ENCODE assay signal across 8 mouse cellular contexts in genomic region chr9:22708970-22709726, GRCm38 (mm10).
DNase-seq lines count a peak whose midpoint lies in the region; ATAC-seq and TF ChIP-seq lines count a peak whose summit lies in the region.

No protein-coding gene starts in this region.

- no peak overlapping the region for H3K27ac ChIP-seq in forebrain, embryonic 11.5 days (ENCODE audit: low read depth, low read length)
- no peak overlapping the region for H3K27ac ChIP-seq in liver, embryonic 14.5 days
- no peak overlapping the region for H3K27ac ChIP-seq in neural tube, embryonic 14.5 days (ENCODE audit: low read depth, low read length)

- peak; percentile 50 for DNase-seq in G1E (ENCODE audit: low spot score)
- DNase-seq in c-Kit-positive CD71-positive TER-119-negative erythroid progenitor cells, embryonic 14.5 days (ENCODE audit: low read depth), result peak; percentile 44
- DNase-seq in forebrain, embryonic 11.5 days (ENCODE audit: low spot score), result peak; percentile 84
- DNase-seq in heart, postnatal 10 days, result peak; percentile 78 to 81
- peak; percentile 83 to 88 for DNase-seq in kidney, postnatal 25 days
- no peak for DNase-seq in liver, embryonic 14.5 days (ENCODE audit: low read depth in 3 of 3, low spot score in 3 of 3)
- peak; percentile 28 to 29 for DNase-seq in thymus, postnatal 36 days

- H3K4me2 ChIP-seq in forebrain, embryonic 11.5 days (ENCODE audit: low read depth, low read length, severe bottlenecking), result no peak overlapping the region
- no peak overlapping the region for H3K4me2 ChIP-seq in liver, embryonic 14.5 days (ENCODE audit: low read depth)
- no peak overlapping the region for H3K4me2 ChIP-seq in neural tube, embryonic 14.5 days (ENCODE audit: low read depth, low read length)

- no peak overlapping the region for H3K9ac ChIP-seq in forebrain, embryonic 11.5 days (ENCODE audit: low read length)
- no peak overlapping the region for H3K9ac ChIP-seq in liver, embryonic 14.5 days (replicated peaks)
- H3K9ac ChIP-seq in neural tube, embryonic 14.5 days (replicated peaks; ENCODE audit: low read depth, low read length), result no peak overlapping the region

- peak; percentile 63 for ATAC-seq in G1E (ENCODE audit: extremely low read depth, insufficient number of reproducible peaks, low FRiP score, poor library complexity, severe bottlenecking)
- peak; percentile 77 for ATAC-seq in forebrain, embryonic 11.5 days (replicated peaks; ENCODE audit: low FRiP score)
- no peak for ATAC-seq in liver, embryonic 14.5 days (ENCODE audit: insufficient read depth)
- peak; percentile 60; the same call in 1 of the 2 replicates for ATAC-seq in neural tube, embryonic 14.5 days (ENCODE audit: low read depth)

- intact Hi-C loops in heart, postnatal 10 days (cut with DNase I), result loop anchor here (1.0 to 10.0 kb wide), 3 partner anchors 503 to 686 kb away; no protein-coding TSS in a partner anchor

- no peaks in the 10 kb centered on the region for H3K36me3 ChIP-seq in G1E (replicated peaks)
- no peaks in the 10 kb centered on the region for H3K36me3 ChIP-seq in forebrain, embryonic 11.5 days (ENCODE audit: control insufficient read depth, insufficient read depth, low read length)
- no peaks in the 10 kb centered on the region for H3K36me3 ChIP-seq in liver, embryonic 14.5 days (replicated peaks; ENCODE audit: control insufficient read depth, insufficient read depth, low read depth)
- no peaks in the 10 kb centered on the region for H3K36me3 ChIP-seq in neural tube, embryonic 14.5 days (ENCODE audit: control insufficient read depth, insufficient read depth, low read length)

- H3K9me3 ChIP-seq in G1E (replicated peaks), result no peaks in the 10 kb centered on the region
- H3K9me3 ChIP-seq in forebrain, embryonic 11.5 days (ENCODE audit: control insufficient read depth, low read length), result no peaks in the 10 kb centered on the region
- H3K9me3 ChIP-seq in liver, embryonic 14.5 days (ENCODE audit: control insufficient read depth, low read length), result no peaks in the 10 kb centered on the region
- no peaks in the 10 kb centered on the region for H3K9me3 ChIP-seq in neural tube, embryonic 14.5 days (ENCODE audit: control insufficient read depth, low read length)

- H3K4me3 ChIP-seq in G1E (ENCODE audit: low read depth, low read length), result no peak overlapping the region
- H3K4me3 ChIP-seq in forebrain, embryonic 11.5 days (ENCODE audit: low read depth, low read length), result no peak overlapping the region
- no peak overlapping the region for H3K4me3 ChIP-seq in liver, embryonic 14.5 days (ENCODE audit: insufficient read depth in 1 of 2, low read depth in 2 of 2, low read length in 2 of 2)
- H3K4me3 ChIP-seq in neural tube, embryonic 14.5 days (ENCODE audit: low read depth, low read length), result no peak overlapping the region

- peaks cover 23% of the 10 kb centered on the region for H3K4me1 ChIP-seq in G1E (ENCODE audit: insufficient read depth, low read depth, low read length)
- H3K4me1 ChIP-seq in forebrain, embryonic 11.5 days (replicated peaks; ENCODE audit: control insufficient read depth, insufficient read depth, low read length), result peaks cover 9% of the 10 kb centered on the region
- no peaks in the 10 kb centered on the region for H3K4me1 ChIP-seq in liver, embryonic 14.5 days (replicated peaks; ENCODE audit: control insufficient read depth in 2 of 2, insufficient read depth in 2 of 2, low read length in 1 of 2)
- 0 out of 2 replicates have a peak, but pooled peaks cover 2% of the 10 kb centered on the region for H3K4me1 ChIP-seq in neural tube, embryonic 14.5 days (ENCODE audit: control insufficient read depth, insufficient read depth, low read length)

- peak; percentile 31; the same call in 1 of the 2 replicates for TF ChIP-seq CTCF in G1E (IDR thresholded peaks at IDR 0.05; ENCODE audit: low read depth, low read length)
- peak; percentile 82 for TF ChIP-seq CTCF in liver, embryonic 14.5 days (IDR thresholded peaks at IDR 0.05; ENCODE audit: low read depth)

- 50% methylated on average over 19 of the region's 19 CpGs for WGBS in forebrain, embryonic 11.5 days
- WGBS in liver, embryonic 14.5 days (ENCODE audit: insufficient replicate concordance), result 48% methylated on average over 19 of the region's 19 CpGs
- 53% methylated on average over 19 of the region's 19 CpGs for WGBS in neural tube, embryonic 14.5 days

- no peaks in the 10 kb centered on the region for H3K27me3 ChIP-seq in G1E (ENCODE audit: insufficient read depth, low read length)
- H3K27me3 ChIP-seq in forebrain, embryonic 11.5 days (ENCODE audit: control insufficient read depth, insufficient read depth, low read length), result no peaks in the 10 kb centered on the region
- no peaks in the 10 kb centered on the region for H3K27me3 ChIP-seq in liver, embryonic 14.5 days (ENCODE audit: control insufficient read depth, insufficient read depth, low read length)
- H3K27me3 ChIP-seq in neural tube, embryonic 14.5 days (ENCODE audit: control insufficient read depth, insufficient read depth, low read length), result no peaks in the 10 kb centered on the region

- TF ChIP-seq EP300 in liver, embryonic 14.5 days (IDR thresholded peaks at IDR 0.05; ENCODE audit: low read depth), result no peak

Comparison
In these comparisons a context has a peak if more than half of its experiments do, and no peak if none do; other contexts are left out.
1. DNase-seq: peak in G1E (single experiment), c-Kit-positive CD71-positive TER-119-negative erythroid progenitor cells, embryonic 14.5 days (single experiment), forebrain, embryonic 11.5 days (single experiment), heart, postnatal 10 days (2 of 2), kidney, postnatal 25 days (2 of 2) and thymus, postnatal 36 days (2 of 2); none in liver, embryonic 14.5 days (0 of 3).